Mouse (Mus musculus) large intestine, adult 2 months (tissue): Measurements from ENCODE around the gene Slc30a3. TPM values are rescaled to one million over a fixed set of nuclear protein-coding genes. Genes with fewer than 3 reads are reported as not detected.

ENCODE experiments used
- DNase-seq: peaks from one replicate; pipeline ENCODE4 v3.0.0-alpha.2; 2012; ENCODE audit warnings: low read depth, low spot score
- WGBS: fragments of 180-500 bp; shearing (Covaris S2); methylation state at CpG from one replicate; pipeline ENCODE4 v1.1.7; 2018; 5-methylcytosine and 5-hydroxymethylcytosine counted together
- polyA plus RNA-seq: library from polyadenylated mRNA; depleted of rRNA; stranded (reverse); fragments of >200 nt; gene quantifications from 2 replicates; pipeline ENCODE4 v1.2.3, GENCODE M21; 2012; rRNA removed

The Slc30a3 gene
- 0.14 and 0.16 TPM in 2 replicates for polyA plus RNA-seq

DNA sequence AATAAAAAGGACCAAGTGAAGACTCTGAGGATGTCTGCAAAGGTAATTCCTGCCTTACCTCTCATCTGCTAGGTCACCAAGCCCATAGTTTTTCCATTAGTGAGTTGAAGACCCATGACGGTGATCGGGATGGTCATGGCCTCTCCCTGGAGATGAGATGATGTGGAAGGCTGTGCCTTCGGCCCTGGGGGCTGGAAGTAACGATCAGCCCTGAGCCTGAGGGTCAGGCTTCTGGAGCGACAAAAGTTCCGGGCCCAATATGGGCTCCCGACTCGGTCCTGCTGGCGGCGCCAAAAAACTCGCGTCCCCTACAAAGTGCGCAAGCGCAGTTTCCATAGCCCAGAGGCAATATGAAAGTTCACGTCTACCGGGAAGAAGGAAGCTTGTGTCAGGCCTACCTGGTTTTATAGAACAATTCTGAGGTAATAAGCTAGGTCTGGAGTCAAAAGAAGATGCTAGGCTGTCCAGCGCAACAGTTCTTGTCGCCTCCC lies at the start of gene Slc30a3:
TSS of gene Slc30a3 (minus strand) at position 238 of the 491 bp plus-strand sequence.
- DNase-seq, result no peak
- 91% methylated on average over 18 of the region's 18 CpGs for WGBS

DNA sequence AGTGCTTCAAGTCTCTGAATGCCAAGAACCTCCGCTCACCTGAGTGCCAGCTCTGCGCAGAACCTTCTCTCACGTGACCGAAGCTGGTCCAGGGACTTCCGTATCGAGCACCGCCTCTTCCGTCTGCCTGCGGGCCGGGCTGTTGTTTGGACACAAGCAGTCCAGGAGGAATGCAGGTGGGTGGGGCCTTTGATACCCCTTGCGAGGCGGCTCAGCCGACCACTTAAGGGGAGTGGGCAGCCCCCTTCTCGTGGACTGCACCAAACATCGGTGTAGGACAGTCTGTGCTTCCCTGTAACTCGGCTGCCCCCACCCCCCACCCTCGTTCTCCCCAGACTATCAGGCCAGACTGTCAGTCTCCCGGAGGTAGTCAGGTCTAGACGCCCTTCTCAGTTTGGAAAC lies 46.1 kb upstream of the Slc30a3 start, which contains the start of gene Mpv17:
TSS of gene Mpv17 (minus strand) at position 100 of the 402 bp plus-strand sequence.
- DNase-seq, result peak; percentile 75
- WGBS, result under 1% methylated on average over 19 of the region's 19 CpGs

DNA sequence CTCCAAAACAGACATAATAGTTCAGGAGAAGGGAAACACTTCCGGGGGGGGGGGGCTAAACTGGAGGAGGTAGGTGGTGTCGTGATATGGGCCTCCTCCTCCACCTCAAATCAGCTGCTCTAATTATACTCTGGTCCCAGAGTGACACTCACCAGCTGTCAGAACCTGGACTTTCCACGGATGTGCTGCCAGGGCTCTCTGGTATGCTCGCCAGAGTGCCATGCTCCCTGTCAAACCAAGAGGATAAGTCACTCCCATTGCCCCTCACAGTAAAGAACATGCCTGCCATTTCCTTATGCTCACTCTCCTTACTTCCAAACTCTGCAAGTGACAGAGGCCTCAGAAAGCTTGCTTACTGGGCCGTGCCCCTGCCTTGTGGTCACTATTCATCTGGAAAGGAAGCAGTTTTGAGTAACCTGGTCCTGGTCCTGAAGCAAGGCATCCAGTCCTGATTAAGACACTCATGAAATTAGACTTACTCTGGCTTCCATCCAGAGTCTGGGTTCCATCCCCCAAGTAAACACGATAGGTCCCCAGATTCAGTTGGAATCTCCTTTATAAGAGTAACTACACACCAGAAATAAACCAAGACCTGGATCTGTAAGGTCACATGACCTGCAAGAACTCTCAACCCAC lies 45.6 kb upstream of the Slc30a3 start:
- DNase-seq, result no peak
- WGBS, result 17% methylated on average over 6 of the region's 6 CpGs

DNA sequence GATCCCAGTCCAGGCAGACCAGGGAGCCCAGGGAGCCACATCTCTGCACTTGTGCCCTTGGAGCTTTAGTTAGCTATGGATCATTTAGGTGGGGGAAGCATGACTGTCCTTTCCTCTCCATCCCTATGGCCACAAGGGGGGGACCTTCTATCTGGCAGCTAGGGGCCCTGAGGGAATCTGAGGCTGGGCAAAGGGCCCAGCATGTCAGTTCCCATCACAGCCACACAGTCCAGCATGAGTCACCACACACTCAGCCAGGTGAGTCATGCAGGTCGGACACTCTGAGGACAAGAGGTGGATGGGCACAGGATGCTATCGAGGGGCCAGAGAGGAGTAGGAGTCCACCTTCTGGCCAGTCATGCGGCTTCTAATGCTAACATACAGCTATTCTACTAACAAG lies 43.7 kb upstream of the Slc30a3 start:
- no peak for DNase-seq
- WGBS, result 62% methylated on average over 3 of the region's 3 CpGs

GRCm38 (mm10) chr5:31149781-31150180 lies 41.7 kb upstream of the Slc30a3 start:
- no peak for DNase-seq
- WGBS, result 75% methylated on average over 4 of the region's 4 CpGs

GRCm38 (mm10) chr5:31138968-31139425 lies 31.0 kb upstream of the Slc30a3 start:
- DNase-seq, result no peak
- 14% methylated on average over 9 of the region's 9 CpGs for WGBS

- 2% methylated on average over 52 of the region's 52 CpGs for WGBS
- no peak for DNase-seq
Observed at GRCm38 (mm10) chr5:31138241-31138967, 30.4 kb upstream of the Slc30a3 start, which contains the start of gene Ucn. Gene Ucn (minus strand): TSS chr5:31138829.

- no peak for DNase-seq
- 4% methylated on average over 13 of the region's 13 CpGs for WGBS
Observed at GRCm38 (mm10) chr5:31137658-31138057, 29.6 kb upstream of the Slc30a3 start.

GRCm38 (mm10) chr5:31136730-31137424 lies 28.8 kb upstream of the Slc30a3 start:
- DNase-seq, result no peak
- WGBS, result 2% methylated on average over 33 of the region's 33 CpGs

GRCm38 (mm10) chr5:31126050-31126449 lies 18.0 kb upstream of the Slc30a3 start:
- 39% methylated on average over 5 of the region's 5 CpGs for WGBS
- no peak for DNase-seq

GRCm38 (mm10) chr5:31123481-31123880 lies 15.4 kb upstream of the Slc30a3 start:
- WGBS, result 44% methylated on average over 2 of the region's 2 CpGs
- DNase-seq, result no peak

- DNase-seq, result no peak
- 70% methylated on average over 8 of the region's 8 CpGs for WGBS
Observed at GRCm38 (mm10) chr5:31121111-31121510, 13.1 kb upstream of the Slc30a3 start.

GRCm38 (mm10) chr5:31116912-31117311 lies 8.9 kb upstream of the Slc30a3 start:
- 23% methylated on average over 10 of the region's 10 CpGs for WGBS
- no peak for DNase-seq

DNA sequence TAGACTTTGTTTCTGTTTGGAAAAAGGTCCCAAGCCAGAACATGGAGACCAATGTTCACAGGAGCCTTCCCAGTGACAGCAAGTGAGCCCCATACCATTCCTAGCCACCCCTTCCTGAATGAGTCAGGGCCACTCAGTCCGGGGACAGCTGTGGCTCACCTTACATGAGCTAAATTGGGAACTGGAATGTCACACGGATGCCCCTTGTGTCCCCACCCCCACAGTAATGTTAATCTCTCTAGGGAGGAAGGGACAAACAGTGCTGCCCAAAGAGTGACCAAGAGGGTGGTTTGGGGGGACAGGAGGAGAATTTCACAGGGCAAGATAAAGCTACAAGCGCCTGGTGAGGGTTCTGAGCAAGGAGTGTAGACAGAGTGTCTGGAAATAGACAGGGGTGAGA lies 8.3 kb upstream of the Slc30a3 start, which contains the start of gene Trim54:
TSS of gene Trim54 (plus strand) at position 359 of the 400 bp plus-strand sequence.
- WGBS, result 22% methylated on average over 3 of the region's 3 CpGs

GRCm38 (mm10) chr5:31110781-31111180 lies 2.7 kb upstream of the Slc30a3 start:
- 22% methylated on average over 7 of the region's 7 CpGs for WGBS
- DNase-seq, result no peak

More for the DNA sequence above, 8.3 kb upstream of the Slc30a3 start, which contains the start of gene Trim54:
- DNase-seq, result no peak

GRCm38 (mm10) chr5:31105814-31106335 lies 2.2 kb downstream of the Slc30a3 start, which contains the start of gene Dnajc5g:
Gene Dnajc5g (plus strand): TSS chr5:31106285.
- 75% methylated on average over 9 of the region's 9 CpGs for WGBS

DNA sequence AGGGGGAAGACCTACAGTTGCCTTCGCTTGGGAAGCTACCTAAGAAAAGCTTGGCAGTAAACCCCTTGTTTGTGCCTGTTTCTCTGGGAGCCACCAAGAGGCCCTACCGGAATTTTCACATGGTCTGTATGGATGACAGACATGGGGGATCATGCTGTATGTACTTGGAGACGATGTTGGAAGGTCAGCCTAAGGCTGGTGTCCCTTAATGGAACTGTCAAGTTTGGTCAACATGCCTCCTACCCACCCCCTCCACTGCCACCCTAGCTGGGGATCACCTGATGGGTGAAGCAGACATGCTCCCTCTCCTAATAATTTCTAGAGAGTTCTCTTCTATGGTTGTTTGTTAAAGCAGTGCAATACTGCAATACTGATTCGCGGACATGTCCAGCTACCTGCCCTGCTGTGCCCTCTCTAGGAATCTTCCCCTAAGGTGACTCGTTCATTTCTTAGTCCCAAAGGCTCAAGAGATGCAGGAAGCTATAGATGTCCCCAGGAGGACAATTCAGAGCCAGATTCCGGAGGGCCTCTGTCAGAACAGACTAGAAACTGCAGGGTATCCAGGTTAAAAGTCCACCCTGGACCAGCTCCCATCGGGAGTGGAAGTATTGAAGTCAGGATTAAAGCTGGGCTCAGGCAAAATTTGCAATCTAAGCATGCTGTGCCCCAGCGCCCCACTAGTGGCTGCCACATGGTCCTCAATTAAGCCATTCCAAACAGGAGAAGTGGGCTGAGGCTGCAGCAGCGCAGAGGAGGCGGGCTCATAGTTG lies 12.1 kb downstream of the Slc30a3 start:
- WGBS, result 27% methylated on average over 11 of the region's 11 CpGs
- DNase-seq, result no peak

More at GRCm38 (mm10) chr5:31105814-31106335, 2.2 kb downstream of the Slc30a3 start, which contains the start of gene Dnajc5g:
- DNase-seq, result no peak

DNA sequence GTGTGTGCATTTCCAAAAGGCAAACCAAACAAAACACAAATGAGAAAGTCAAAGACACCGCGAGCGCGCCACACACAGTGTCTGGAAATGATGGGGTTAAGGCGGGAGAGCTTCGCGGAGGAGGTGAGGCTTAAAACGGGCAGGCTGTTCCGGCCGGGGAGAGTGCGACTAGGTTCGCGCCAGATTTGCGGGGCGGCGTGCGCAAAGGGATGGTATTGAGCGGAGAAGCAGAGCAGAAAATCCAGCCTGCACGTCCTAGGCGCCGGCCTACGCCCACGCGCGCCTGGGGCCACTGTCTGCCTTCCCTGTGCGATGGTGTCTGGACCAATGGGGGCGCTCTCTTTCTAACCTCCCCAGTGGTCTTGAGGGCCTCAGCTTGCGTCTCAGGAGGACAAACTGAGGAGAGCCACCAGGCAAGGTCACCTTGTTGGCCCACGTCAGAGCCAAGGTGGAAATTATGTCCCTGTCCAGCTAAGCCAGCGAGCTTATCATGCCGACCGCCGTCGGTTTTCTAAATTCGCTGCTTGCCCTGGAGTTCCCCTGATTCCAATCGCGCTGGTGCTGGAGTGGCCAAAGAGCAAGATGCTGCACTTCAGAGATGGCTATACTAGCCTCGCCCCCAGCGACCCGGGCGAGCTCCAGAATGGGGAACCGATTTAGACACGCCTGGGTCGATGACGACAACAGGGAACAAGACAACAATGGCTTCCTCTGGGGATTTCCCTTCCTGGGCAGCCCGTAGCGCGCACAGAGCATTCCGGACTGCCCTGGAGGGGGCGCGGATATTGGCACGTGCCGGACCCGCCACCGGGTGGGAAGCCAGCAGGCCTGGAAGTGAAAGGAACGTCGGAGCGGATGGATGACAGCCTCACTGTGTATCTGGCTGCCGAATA lies 13.0 kb downstream of the Slc30a3 start:
- WGBS, result under 1% methylated on average over 59 of the region's 59 CpGs
- DNase-seq, result no peak
